Mouse (Mus musculus): ENCODE data around the gene Rpl10a.

The Rpl10a gene

GRCm38 (mm10) chr17:28331241-28332112, 3.2 kb downstream of the Rpl10a start:
- DNase-seq (ENCODE audit: low spot score in 2 of 2): no peak

GRCm38 (mm10) chr17:28332113-28332914, 4.0 kb downstream of the Rpl10a start:
- DNase-seq (ENCODE audit: low spot score in 2 of 2): no peak

DNA sequence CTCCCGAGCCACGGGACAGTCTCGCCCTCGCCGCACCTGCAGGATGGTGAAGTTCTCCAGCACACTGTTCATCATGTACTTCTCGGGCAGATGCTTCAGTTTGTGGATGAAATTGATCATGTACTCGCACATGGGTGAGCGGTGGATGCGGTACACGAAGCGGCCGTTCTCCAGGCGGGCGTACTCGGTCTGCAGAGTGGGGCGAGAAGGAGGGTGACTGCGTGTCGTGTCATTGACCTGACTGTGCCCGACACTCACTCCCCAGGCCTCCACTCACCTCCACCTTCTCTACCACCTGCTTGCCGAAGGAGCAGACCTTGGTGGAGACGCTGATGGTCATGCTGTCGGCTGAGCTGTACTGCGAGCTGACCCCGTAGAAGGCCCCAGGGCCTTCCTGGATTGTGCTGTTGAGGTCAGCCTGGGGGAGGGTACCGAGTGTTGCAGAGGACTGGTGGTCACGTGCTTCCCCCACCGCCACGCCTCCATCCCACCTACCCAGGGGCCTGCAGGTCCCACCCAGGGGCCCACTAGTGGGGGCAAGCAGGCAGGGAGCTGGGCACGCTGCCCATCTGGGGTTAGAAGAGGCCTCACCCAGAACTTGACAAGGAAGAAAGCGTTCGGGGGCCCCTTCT, 4.8 kb downstream of the Rpl10a start:
- DNase-seq (ENCODE audit: low spot score in 2 of 2): no peak

DNA sequence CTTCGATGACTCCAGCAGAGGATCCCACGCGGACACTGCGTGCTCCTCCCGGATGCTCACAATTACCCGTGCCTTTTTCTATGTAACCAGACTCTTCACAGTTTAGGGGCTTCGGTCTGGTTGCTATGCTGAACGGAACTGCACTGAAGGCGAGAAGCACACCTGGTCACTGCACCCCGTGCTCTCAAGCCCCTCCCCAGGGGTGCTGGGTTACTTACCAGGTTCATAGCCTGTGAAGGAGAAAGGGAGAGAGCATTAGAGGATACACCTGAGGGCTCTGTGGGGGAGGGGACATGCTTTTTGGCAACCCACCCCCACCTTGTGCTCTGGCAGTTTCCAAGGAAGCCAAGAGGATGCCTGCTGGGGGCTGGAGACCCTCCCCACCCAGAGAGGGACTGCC, 7.0 kb downstream of the Rpl10a start:
- DNase-seq (ENCODE audit: low spot score in 2 of 2): no peak

DNA sequence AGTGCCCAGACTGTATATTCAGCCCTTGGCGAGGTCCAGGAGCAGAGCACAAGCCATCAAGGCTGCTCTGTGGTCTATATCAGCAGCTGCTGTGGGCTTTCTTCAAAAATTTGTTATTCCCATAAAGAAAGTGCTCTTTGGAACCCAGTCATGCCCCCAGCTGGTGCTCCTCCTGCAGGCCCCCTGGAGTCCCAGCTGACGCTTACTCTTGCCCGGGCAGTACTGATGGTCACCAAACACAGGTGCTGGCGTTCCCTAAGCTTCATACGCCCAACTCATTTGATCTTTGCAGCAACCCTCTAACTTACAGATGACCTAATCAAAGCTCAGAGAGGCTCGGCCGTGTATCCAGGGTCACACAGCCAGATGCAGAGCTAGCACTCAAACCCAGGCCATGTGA, 9.3 kb downstream of the Rpl10a start:
- no peak for DNase-seq (ENCODE audit: low spot score in 2 of 2)

GRCm38 (mm10) chr17:28340578-28340977, 12.3 kb downstream of the Rpl10a start:
- no peak for DNase-seq (ENCODE audit: low spot score in 2 of 2)

DNA sequence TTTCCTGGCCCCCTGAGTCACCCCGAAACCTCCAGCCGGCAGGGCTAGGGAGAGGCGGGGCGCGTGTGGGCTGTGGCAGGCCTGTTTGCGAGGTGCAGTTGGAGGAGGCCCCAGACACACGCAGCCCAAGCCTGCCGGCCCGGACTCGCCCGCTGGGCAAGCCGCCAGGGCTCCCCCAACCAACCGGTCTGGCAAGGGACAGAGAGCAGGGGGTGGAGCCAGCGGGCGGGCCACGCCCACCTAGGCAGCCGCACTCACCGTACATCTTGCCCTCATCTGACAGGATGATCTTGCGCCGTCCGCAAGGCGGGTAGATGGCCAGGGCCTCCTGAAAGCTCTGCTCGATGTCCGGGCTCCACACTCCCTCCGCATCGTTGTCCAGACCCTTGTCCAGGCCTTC, 12.8 kb downstream of the Rpl10a start:
- peak; percentile 97 to 98 for DNase-seq (ENCODE audit: low spot score in 2 of 2)

DNA sequence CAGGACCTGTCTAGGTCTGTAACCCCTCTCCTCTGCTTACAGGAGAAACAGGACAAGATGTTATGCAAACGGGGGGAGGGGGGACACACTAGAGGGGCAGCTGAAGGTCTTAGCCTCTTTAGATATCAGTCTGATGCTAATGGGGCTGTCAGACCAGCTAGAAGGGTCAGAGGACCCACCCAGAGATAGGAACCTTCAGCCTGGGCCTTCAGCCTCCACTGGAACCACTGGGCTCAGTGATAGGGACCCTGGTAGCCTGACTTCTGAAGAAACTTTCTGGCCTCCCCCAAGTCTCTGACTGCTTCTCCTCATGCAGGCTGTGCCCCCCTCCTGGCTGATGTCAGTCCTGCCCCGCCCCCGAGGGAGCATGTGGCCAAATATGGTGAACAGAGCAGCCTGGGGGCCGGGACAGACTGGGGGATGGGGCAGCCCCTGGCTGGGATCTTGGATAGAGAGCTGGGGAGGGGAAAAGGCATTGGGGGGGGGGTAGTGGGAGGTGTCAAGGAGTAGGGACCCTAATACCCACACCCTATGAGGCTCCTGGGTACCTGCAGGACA, 15.9 kb downstream of the Rpl10a start:
- no peak for DNase-seq (ENCODE audit: low spot score in 2 of 2)

DNA sequence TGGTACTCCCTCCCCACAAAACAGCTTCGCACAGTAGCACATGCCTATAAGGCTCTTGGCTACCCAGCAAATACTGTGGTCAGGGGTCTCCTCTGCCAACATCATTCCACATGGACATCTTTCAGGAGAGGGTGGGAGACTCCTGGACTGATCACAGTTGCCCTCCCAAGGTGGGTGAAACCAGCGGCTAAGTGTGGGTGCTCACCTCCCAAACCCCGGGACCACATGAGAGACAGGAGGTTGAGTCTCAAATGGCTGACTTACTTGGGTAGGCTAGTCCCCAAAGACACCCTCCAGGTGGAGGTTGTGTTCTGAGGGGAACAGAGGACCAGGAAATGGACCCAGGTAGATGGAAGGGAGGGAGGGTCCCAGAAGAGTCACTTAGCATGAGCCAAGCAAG, 16.4 kb downstream of the Rpl10a start:
- DNase-seq (ENCODE audit: low spot score in 2 of 2): no peak

DNA sequence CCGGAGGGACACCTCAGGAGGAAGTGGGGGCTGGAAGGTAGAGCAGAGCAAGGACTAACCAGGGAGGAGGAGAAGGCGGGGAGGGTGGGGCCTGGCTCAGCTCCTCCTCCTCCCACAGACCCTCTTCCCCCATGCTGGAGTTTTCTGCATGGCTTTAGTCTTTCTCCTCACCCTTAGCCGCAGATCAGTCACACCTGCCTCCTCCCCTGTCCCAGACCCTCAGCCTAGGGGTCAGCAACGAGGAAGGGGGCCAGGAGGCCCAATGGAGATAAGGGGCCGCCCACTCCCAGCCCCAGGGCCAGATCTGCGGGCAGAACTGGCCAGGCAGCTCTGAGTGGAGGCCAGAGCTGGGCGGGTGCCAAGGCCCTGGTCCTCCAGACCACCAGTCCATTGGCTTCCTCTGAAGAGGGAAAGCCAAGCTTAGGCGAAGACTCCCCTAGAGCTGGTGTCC, 17.0 kb downstream of the Rpl10a start:
- no peak for DNase-seq (ENCODE audit: low spot score in 2 of 2)

DNA sequence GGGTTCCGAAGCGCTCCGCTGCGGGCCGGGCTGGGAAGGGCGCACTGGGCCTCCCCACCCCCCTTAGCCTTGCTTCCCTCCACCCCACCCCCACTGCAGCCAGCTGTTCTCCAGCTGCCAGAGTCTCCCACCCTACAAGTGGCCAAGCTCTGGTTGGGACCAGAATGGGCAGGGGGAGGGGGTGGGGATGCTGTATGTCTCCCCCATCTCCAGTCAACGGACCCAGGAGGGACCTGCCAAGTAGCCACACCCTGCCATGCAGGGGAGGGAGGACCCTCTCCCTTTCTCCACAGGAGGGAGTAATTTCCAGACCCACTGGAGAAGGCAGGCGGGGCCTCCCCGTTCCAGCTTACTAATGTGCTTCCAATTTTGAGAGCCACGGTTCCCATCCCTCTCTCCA, 17.6 kb downstream of the Rpl10a start:
- DNase-seq (ENCODE audit: low spot score in 2 of 2): no peak

- DNase-seq (ENCODE audit: low spot score in 2 of 2): no peak
Observed at GRCm38 (mm10) chr17:28347327-28347726, 19.1 kb downstream of the Rpl10a start.

- DNase-seq (ENCODE audit: low spot score in 2 of 2): no peak
Observed at GRCm38 (mm10) chr17:28348211-28348610, 19.9 kb downstream of the Rpl10a start.

GRCm38 (mm10) chr17:28349264-28349880, 21.1 kb downstream of the Rpl10a start:
- DNase-seq (ENCODE audit: low spot score in 2 of 2): peak in 1 of 2 experiments; percentile 66

- no peak for DNase-seq (ENCODE audit: low spot score in 2 of 2)
Observed at GRCm38 (mm10) chr17:28349901-28350465, 21.7 kb downstream of the Rpl10a start.

- DNase-seq (ENCODE audit: low spot score in 2 of 2): peak; percentile 73 to 80
Observed at GRCm38 (mm10) chr17:28350466-28351352, 22.4 kb downstream of the Rpl10a start, which contains the start of gene Tead3. Tead3 (minus strand) TSS chr17:28350817.

DNA sequence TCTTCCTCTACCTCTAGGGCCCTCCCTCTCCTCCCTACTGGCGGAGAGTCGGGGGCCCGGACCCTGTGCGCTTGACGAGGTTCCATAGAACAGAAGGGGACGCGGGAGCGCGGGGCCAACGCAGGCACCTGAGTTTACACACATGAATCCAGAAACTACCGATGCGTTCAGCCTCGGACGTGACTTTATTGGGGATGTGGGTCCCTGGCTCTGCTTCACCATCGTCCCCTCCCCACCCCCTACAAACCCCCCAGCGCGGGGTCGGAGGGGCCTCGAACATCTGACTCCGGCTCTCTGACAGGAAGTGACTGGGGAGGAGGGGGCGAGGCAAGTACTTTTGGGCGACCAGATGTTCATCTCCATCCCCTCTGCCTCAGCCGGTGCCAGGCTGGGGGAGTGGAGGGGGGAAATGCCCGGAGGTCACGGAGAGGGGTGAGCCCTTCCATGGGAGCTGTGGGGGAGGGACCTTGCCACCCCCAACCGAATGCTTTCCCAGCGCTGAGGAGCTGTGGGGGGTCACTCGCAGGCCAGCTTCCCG, 23.2 kb downstream of the Rpl10a start:
- DNase-seq (ENCODE audit: low spot score in 2 of 2): no peak

- no peak for DNase-seq (ENCODE audit: low spot score in 2 of 2)
Observed at GRCm38 (mm10) chr17:28352018-28352417, 23.7 kb downstream of the Rpl10a start.

GRCm38 (mm10) chr17:28355871-28356270, 27.6 kb downstream of the Rpl10a start:
- DNase-seq (ENCODE audit: low spot score in 2 of 2): no peak
